Mouse (Mus musculus) heart, postnatal 0 days (tissue): ENCODE measurements around the gene Usp38. TPM values are rescaled to one million over a fixed set of nuclear protein-coding genes. Genes with fewer than 3 reads are reported as not detected.
"Not testable (repeated sequence)": the region's sequence is repeated elsewhere in the genome, so short reads cannot be mapped to it uniquely, and the experiment has no call there.

Experiments
- ATAC-seq: fragments of 200-750 bp; cut with Nextera tagmentation; 2 replicates; pipeline ENCODE4 v1.8.0; 2017; ENCODE audit warnings: low read depth, moderate number of reproducible peaks, moderate library complexity; ENCODE audit not compliant: insufficient read depth
- DNase-seq: peaks from one replicate; pipeline ENCODE4 v3.0.0-alpha.2; 2016; ENCODE audit warnings: low spot score
- H3K27ac ChIP-seq: fragments of 300-500 bp; sonication (generic); 2 replicates; pipeline ENCODE4 v1.5.1; 2014; ENCODE audit warnings: low read depth, mild to moderate bottlenecking
- H3K27me3 ChIP-seq: fragments of 300-500 bp; sonication (generic); 2 replicates; pipeline ENCODE4 v1.6.1; 2014; ENCODE audit warnings: low read length, mixed read lengths; ENCODE audit not compliant: control insufficient read depth, insufficient read depth
- H3K36me3 ChIP-seq: fragments of 300-500 bp; sonication (generic); replicated peaks from 2 replicates; pipeline ENCODE4 v1.6.1; 2014; ENCODE audit warnings: low read length, mixed read lengths; ENCODE audit not compliant: control insufficient read depth, insufficient read depth
- H3K4me1 ChIP-seq: fragments of 300-500 bp; sonication (generic); 2 replicates; pipeline ENCODE4 v1.6.1; 2014; ENCODE audit warnings: antibody characterized with exemption; ENCODE audit not compliant: control insufficient read depth, insufficient read depth
- H3K4me2 ChIP-seq: fragments of 300-500 bp; sonication (generic); 2 replicates; pipeline ENCODE4 v1.6.1; 2014; ENCODE audit warnings: low read depth, mild to moderate bottlenecking, low read length, moderate library complexity
- H3K4me3 ChIP-seq: fragments of 300-500 bp; sonication (generic); 2 replicates; pipeline ENCODE4 v1.5.1; 2014; ENCODE audit warnings: low read depth, low read length
- H3K9ac ChIP-seq: fragments of 300-500 bp; sonication (generic); replicated peaks from 2 replicates; pipeline ENCODE4 v1.6.1; 2014; ENCODE audit warnings: low read depth, low read length, mixed read lengths
- H3K9me3 ChIP-seq: fragments of 300-500 bp; sonication (generic); replicated peaks from 2 replicates; pipeline ENCODE4 v1.6.1; 2016; ENCODE audit warnings: low read length; ENCODE audit not compliant: control insufficient read depth
- CTCF ChIP-seq: IDR thresholded peaks from 2 replicates; pipeline ENCODE4 v1.5.1; 2016; ENCODE audit warnings: antibody characterized with exemption, control low read depth, low read depth
- EP300 ChIP-seq: IDR thresholded peaks from 2 replicates; pipeline ENCODE4 v1.6.1; 2016; ENCODE audit warnings: antibody characterized with exemption, low read depth
- WGBS: fragments of 180-500 bp; shearing (Covaris S2); extraction: QIAGEN DNeasy Blood & Tissue Kit; methylation state at CpG from one replicate; pipeline ENCODE4 v1.1.7; 2014; 5-methylcytosine and 5-hydroxymethylcytosine counted together
- polyA plus RNA-seq: library from polyadenylated mRNA; unstranded; fragments of >200 nt; fragmentation: Nextera tagmentation; extraction: Ambion mirVana; gene quantifications from 2 replicates; pipeline ENCODE4 v1.2.1, GENCODE M21; 2015
- total RNA-seq: library from RNA; depleted of rRNA; stranded (reverse); fragments of >200 nt; gene quantifications from 2 replicates; pipeline ENCODE4 v1.2.3, GENCODE M21; 2014; ENCODE audit warnings: low replicate concordance; rRNA removed

The Usp38 gene
- total RNA-seq (32.0 and 33.5 TPM in 2 replicates), polyA plus RNA-seq (9.2 and 11.1 TPM in 2 replicates)

GRCm38 (mm10) chr8:81014789-81015699, at the start of gene Usp38:
Gene Usp38 (minus strand): TSS chr8:81014928.
- peak within 1 kb of the TSS; percentile 98 for H3K4me2 ChIP-seq
- H3K27me3 ChIP-seq, result no peaks in the 10 kb centered on the region
- no peaks in the 10 kb centered on the region for H3K9me3 ChIP-seq
- peaks cover under 1% of the 10 kb centered on the region; the same call in 1 of the 2 replicates for H3K36me3 ChIP-seq
- H3K27ac ChIP-seq, result peak within 1 kb of the TSS; percentile 97
- H3K9ac ChIP-seq, result peak within 1 kb of the TSS; percentile 94
- peak; percentile 97 for ATAC-seq
- TF ChIP-seq EP300, result peak; percentile 19; the same call in 1 of the 2 replicates
- no peak for TF ChIP-seq CTCF
- peak within 1 kb of the TSS; percentile 95 for H3K4me3 ChIP-seq
- peak; percentile 99 for DNase-seq
- WGBS, result 3% methylated on average over 57 of the region's 57 CpGs
- H3K4me1 ChIP-seq, result peaks cover 19% of the 10 kb centered on the region

DNA sequence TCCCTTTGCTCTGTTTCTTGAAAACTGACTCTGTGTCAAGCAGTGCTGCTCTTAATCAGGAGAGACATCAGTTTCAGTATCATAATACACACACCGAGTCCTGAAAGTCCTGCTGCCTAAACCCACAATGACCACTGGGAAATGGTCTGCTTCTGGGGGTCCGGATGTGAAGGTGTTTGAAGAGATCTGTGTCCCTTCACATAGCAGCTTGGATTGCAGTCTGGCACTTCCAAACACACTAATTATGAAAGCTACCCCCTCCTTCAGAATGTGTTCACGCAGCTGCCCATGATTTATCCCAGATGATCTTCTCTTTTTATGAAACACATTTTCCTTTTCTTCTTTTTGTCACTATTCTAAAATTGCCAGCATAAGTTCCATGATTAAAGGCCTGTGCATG, 47.8 kb upstream of the Usp38 start:
- H3K9ac ChIP-seq, result no peak overlapping the region
- H3K4me3 ChIP-seq, result no peak overlapping the region
- TF ChIP-seq CTCF (no peak), EP300 (no peak)
- DNase-seq, result no peak
- no peaks in the 10 kb centered on the region for H3K27me3 ChIP-seq
- H3K9me3 ChIP-seq, result no peaks in the 10 kb centered on the region
- 50% methylated on average over 3 of the region's 3 CpGs for WGBS
- H3K36me3 ChIP-seq, result no peaks in the 10 kb centered on the region
- H3K4me1 ChIP-seq, result no peaks in the 10 kb centered on the region
- no peak overlapping the region for H3K27ac ChIP-seq
- ATAC-seq, result no peak
- H3K4me2 ChIP-seq, result no peak overlapping the region

DNA sequence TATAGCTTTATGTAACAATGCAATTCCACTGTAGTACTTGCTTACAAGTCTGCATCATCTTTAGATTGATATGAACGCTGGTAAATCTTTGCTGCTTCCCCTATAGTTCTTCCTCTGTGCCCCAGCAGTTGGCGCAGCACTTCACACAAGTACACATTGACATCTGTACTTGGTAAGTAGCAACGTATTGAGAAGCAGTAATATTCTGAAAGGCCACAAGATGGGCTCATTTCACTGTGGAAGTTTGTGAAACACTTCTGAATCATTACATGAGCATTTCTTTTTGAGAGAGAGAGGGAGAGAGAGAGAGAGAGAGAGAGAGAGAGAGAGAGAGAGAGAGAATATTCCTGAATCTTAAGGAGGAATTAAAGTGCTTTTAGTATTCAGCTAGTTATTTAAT, 47.2 kb upstream of the Usp38 start:
- no peak overlapping the region for H3K4me3 ChIP-seq
- H3K4me2 ChIP-seq, result no peak overlapping the region
- H3K36me3 ChIP-seq, result no peaks in the 10 kb centered on the region
- H3K9me3 ChIP-seq, result no peaks in the 10 kb centered on the region
- no peaks in the 10 kb centered on the region for H3K4me1 ChIP-seq
- 11% methylated on average over 3 of the region's 3 CpGs for WGBS
- H3K27ac ChIP-seq, result no peak overlapping the region
- H3K9ac ChIP-seq, result no peak overlapping the region
- peak; percentile 66 for DNase-seq
- no peak for TF ChIP-seq EP300
- peak; percentile 56 for TF ChIP-seq CTCF
- H3K27me3 ChIP-seq, result no peaks in the 10 kb centered on the region
- ATAC-seq, result no peak

DNA sequence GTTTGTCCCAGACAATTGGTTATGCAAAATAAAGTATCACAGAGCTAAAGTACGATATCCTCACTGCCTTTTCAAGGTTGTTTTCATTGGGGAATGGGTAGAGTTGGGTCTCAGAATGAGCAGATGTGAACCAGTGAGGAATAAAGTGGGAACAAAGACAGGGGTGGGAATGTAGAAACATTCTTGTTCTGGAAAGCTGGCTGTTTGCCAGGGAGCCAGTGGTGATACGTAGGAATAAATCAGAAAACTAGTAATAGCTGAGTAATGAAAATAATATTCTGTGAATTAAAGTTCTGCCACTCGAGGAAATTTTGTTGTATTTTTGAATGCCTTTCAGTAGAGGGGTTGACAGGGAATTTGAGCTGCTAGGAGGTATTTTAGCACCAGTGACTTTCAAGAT, 29.5 kb upstream of the Usp38 start:
- H3K27me3 ChIP-seq, result no peaks in the 10 kb centered on the region
- 35% methylated on average over 3 of the region's 3 CpGs for WGBS
- no peak for DNase-seq
- no peak overlapping the region for H3K27ac ChIP-seq
- no peak overlapping the region for H3K9ac ChIP-seq
- no peaks in the 10 kb centered on the region for H3K36me3 ChIP-seq
- TF ChIP-seq EP300, result no peak
- TF ChIP-seq CTCF, result no peak
- no peaks in the 10 kb centered on the region for H3K9me3 ChIP-seq
- ATAC-seq, result no peak
- no peaks in the 10 kb centered on the region for H3K4me1 ChIP-seq
- H3K4me3 ChIP-seq, result no peak overlapping the region
- H3K4me2 ChIP-seq, result no peak overlapping the region

- Histone ChIP-seq H3K9me3 (peaks cover 17% of the 10 kb centered on the region), H3K27me3 (no peaks in the 10 kb centered on the region), H3K4me2 (no peak overlapping the region), H3K4me1 (no peaks in the 10 kb centered on the region), H3K36me3 (no peaks in the 10 kb centered on the region), H3K27ac (no peak overlapping the region), H3K4me3 (no peak overlapping the region), H3K9ac (no peak overlapping the region)
- 17% methylated on average over 2 of the region's 2 CpGs for WGBS
- TF ChIP-seq EP300, result no peak
- no peak for TF ChIP-seq CTCF
- DNase-seq (no peak), ATAC-seq (no peak)
Measured at GRCm38 (mm10) chr8:81027991-81028390, 13.3 kb upstream of the Usp38 start.

GRCm38 (mm10) chr8:81017548-81017947, 2.8 kb upstream of the Usp38 start:
- DNase-seq, H3K9ac ChIP-seq, H3K4me2 ChIP-seq, H3K4me1 ChIP-seq, H3K27ac ChIP-seq, H3K9me3 ChIP-seq, ATAC-seq, H3K27me3 ChIP-seq, H3K36me3 ChIP-seq, H3K4me3 ChIP-seq: not testable (repeated sequence)
- WGBS, result 80% methylated on average over 8 of the region's 8 CpGs
